Mouse (Mus musculus): ENCODE measurements around the gene Gmnn. TPM values are rescaled to one million over a fixed set of nuclear protein-coding genes. Genes with fewer than 3 reads are reported as not detected.
"Not testable (repeated sequence)": the region's sequence is repeated elsewhere in the genome, so short reads cannot be mapped to it uniquely, and the experiment has no call there.

The Gmnn gene
- polyA plus RNA-seq, 1 experiment = 91.4 TPM

DNA sequence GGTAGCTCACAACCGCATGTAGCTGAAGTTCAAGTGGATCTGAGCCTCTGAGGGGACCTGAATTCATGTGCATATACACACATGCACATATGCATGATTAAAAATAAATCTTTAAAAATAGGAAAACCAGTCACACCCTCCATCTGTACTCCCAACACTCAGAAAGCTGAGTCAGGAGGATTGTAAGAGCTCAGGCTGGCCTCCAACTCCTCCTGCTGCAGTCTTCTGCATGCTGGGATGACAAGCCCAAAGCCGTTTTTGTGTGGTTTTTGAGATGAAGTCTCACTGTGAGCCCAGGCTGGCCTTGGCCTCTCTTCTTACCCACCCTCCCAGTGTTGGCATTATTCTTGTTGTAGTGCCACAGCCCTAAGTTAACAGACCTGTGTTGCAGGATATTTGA is 16.3 kb upstream of the Gmnn start:
- Histone ChIP-seq H3K4me3 (replicated peaks; ENCODE audit: control insufficient read depth, low read depth, low read length) (no peak overlapping the region), H3K4me1 (ENCODE audit: control insufficient read depth, insufficient read depth, low read length) (no peaks in the 10 kb centered on the region), H3K27ac (ENCODE audit: control insufficient read depth, insufficient read depth, low read depth, low read length, poor library complexity) (no peak overlapping the region)
- TF ChIP-seq POLR2A (IDR thresholded peaks at IDR 0.05; ENCODE audit: borderline replicate concordance, control insufficient read depth, low read depth, low read length) = no peak
- no peak for TF ChIP-seq CTCF (IDR thresholded peaks at IDR 0.05; ENCODE audit: control insufficient read depth, insufficient read depth, low read length)
- WGBS = 80% methylated on average over 2 of the region's 2 CpGs

DNA sequence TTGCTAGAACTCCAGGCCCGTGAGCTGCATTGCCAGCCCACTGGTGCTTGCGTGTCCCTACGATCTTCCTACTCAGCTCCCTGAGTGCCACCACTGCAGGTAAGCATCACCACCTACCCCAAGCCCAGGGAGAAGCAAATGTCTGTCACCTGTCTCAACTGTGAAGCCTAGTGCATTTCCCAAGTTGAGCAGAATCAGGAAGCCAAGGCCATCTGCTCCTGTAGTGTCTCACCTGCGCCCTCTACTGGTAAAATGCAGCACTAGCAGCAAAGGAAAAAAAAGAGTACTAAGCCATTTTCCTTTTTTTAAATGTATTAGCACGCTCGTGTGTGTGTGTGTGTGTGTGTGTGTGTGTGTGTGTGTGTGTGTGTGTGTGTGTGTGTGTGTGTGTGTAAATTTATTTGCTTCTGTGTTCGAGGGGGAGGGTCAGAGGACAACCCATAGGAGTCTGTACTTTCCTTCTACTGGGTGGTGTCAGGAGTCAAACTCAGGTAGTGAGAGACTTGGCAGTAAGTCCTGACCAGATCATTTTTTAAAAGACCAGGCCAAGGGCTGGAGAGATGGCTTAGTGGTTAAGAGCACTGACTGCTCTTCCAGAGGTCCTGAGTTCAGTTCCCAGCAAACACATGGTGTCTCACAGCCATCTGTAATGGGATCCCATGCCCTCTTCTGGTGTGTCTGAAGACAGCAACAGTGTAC is 14.6 kb upstream of the Gmnn start:
- Histone ChIP-seq H3K4me3 (replicated peaks; ENCODE audit: control insufficient read depth, low read depth, low read length) (no peak overlapping the region), H3K27ac (ENCODE audit: control insufficient read depth, insufficient read depth, low read depth, low read length, poor library complexity) (no peak overlapping the region), H3K4me1 (ENCODE audit: control insufficient read depth, insufficient read depth, low read length) (no peaks in the 10 kb centered on the region)
- no peak for TF ChIP-seq POLR2A (IDR thresholded peaks at IDR 0.05; ENCODE audit: borderline replicate concordance, control insufficient read depth, low read depth, low read length)
- TF ChIP-seq CTCF (IDR thresholded peaks at IDR 0.05; ENCODE audit: control insufficient read depth, insufficient read depth, low read length) = peak; percentile 84
- WGBS = 43% methylated on average over 7 of the region's 7 CpGs

DNA sequence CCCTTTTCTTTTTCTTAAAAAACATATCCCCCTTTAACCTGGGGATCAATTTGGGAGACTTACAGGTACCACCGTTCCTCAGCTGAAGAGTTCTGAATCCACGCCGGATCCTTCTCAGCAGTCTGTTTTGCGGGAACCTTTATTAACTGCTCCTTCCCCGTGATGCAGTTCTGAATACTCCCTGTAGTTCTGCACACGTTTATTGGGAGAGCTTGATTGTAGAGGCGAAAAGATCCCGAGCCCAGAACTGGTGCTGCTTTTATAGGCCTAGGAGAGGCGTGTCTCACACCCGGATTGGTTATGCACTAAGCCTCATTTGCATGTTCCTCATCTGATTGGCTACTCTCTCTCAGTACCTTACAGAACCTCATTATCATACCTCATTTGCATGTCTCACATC is 9.8 kb upstream of the Gmnn start:
- WGBS = 94% methylated on average over 10 of the region's 10 CpGs

DNA sequence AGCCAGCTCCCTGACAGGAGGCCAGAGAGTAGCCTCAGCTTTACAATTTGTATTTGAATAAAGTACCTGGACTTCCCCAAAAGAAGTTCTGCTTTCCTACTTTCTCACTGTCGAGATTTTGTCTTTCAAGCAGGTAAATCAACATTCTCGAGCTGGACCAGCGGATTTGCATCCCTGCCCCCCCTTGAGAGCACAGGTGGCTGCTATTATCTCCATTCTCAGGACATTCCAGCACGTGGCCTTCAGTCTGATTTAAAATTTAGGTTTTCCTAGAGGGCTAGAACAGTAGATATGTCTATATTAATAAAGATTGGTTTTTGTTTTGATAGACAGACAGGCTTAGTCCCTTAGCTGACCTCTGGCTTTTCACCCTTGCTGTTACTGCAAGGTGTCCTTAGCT is 6.1 kb upstream of the Gmnn start:
- not testable (repeated sequence) for H3K4me1 ChIP-seq (ENCODE audit: control insufficient read depth, insufficient read depth, low read length); H3K4me3 ChIP-seq (replicated peaks; ENCODE audit: control insufficient read depth, low read depth, low read length); H3K27ac ChIP-seq (ENCODE audit: control insufficient read depth, insufficient read depth, low read depth, low read length, poor library complexity)
- 59% methylated on average over 4 of the region's 4 CpGs for WGBS

More for the DNA sequence above, 9.8 kb upstream of the Gmnn start:
- not testable (repeated sequence) for H3K27ac ChIP-seq (ENCODE audit: control insufficient read depth, insufficient read depth, low read depth, low read length, poor library complexity); H3K4me1 ChIP-seq (ENCODE audit: control insufficient read depth, insufficient read depth, low read length); H3K4me3 ChIP-seq (replicated peaks; ENCODE audit: control insufficient read depth, low read depth, low read length)

DNA sequence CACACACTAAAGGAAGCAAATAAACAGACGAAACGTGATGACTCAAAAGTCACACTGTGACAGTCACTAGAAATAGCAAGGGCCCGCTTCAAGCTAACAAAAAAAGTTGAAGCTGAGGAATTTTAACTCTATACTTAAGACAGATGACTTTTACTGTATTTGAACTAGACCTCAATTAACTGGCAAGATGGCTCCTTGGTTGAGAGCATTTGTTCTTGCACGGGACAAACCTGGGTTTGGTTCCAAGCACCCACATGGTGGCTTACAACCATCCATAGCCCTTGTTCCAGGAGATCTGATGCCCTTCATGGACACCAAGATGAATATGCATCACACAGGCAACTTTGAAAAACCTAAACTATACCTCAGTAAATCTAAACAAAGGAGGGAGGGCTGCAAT is 531 bp upstream of the Gmnn start:
- Histone ChIP-seq H3K4me3 (replicated peaks; ENCODE audit: control insufficient read depth, low read depth, low read length) (peak overlapping the region; percentile 77), H3K27ac (ENCODE audit: control insufficient read depth, insufficient read depth, low read depth, low read length, poor library complexity) (no peak overlapping the region), H3K4me1 (ENCODE audit: control insufficient read depth, insufficient read depth, low read length) (peaks cover 1% of the 10 kb centered on the region)
- 8% methylated on average over 4 of the region's 4 CpGs for WGBS
- TF ChIP-seq POLR2A (IDR thresholded peaks at IDR 0.05; ENCODE audit: borderline replicate concordance, control insufficient read depth, low read depth, low read length) = no peak

DNA sequence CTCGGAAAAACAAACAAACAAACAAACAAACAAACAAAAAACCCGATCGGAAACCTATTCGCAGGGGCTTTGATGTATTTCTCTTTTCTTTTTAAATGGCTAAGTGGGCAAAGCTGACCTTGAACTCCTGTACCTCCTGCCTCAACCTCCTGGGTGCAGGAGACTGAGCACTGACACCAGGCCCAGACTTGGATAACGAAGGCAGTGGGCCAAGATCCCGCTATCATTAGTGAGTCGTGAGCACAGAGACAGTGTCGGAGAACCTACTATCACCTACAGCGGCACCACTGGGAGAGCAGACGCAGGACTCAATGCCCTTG is 680 bp downstream of the Gmnn start:
- Histone ChIP-seq H3K4me3 (replicated peaks; ENCODE audit: control insufficient read depth, low read depth, low read length) (peak overlapping the region; percentile 77), H3K4me1 (ENCODE audit: control insufficient read depth, insufficient read depth, low read length) (peaks cover 1% of the 10 kb centered on the region), H3K27ac (ENCODE audit: control insufficient read depth, insufficient read depth, low read depth, low read length, poor library complexity) (peak overlapping the region; percentile 23)
- TF ChIP-seq POLR2A (IDR thresholded peaks at IDR 0.05; ENCODE audit: borderline replicate concordance, control insufficient read depth, low read depth, low read length) (no peak), CTCF (IDR thresholded peaks at IDR 0.05; ENCODE audit: control insufficient read depth, insufficient read depth, low read length) (no peak)
- WGBS = 4% methylated on average over 10 of the region's 10 CpGs

DNA sequence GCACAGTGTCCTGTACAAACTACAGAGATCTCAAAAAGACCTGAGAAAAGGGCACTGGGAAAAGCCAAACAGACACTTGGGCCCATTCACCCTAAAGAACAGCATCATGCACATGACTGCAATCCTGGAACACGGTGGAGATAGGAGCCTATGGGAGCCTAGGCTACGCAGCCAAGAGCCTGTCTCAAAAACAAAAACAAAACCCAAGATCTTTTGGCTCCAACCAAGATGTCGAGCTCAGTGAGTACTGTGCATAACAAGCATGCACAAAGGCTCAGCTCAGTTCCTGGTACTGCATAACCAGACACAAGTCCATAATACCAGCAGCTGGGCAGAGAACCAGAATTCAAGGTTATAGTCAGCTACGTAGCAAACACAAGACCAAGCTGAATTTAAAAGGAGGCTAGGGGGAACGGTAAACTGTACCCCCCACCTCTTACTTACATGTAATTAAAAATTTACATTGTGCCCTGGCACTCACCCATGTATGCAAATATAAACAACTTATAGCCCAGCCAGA is 1.3 kb downstream of the Gmnn start:
- Histone ChIP-seq H3K4me3 (replicated peaks; ENCODE audit: control insufficient read depth, low read depth, low read length) (peak overlapping the region; percentile 62), H3K27ac (ENCODE audit: control insufficient read depth, insufficient read depth, low read depth, low read length, poor library complexity) (no peak overlapping the region), H3K4me1 (ENCODE audit: control insufficient read depth, insufficient read depth, low read length) (peaks cover 1% of the 10 kb centered on the region)
- WGBS = 59% methylated on average over 5 of the region's 5 CpGs
- TF ChIP-seq POLR2A (IDR thresholded peaks at IDR 0.05; ENCODE audit: borderline replicate concordance, control insufficient read depth, low read depth, low read length) (no peak), CTCF (IDR thresholded peaks at IDR 0.05; ENCODE audit: control insufficient read depth, insufficient read depth, low read length) (no peak)

DNA sequence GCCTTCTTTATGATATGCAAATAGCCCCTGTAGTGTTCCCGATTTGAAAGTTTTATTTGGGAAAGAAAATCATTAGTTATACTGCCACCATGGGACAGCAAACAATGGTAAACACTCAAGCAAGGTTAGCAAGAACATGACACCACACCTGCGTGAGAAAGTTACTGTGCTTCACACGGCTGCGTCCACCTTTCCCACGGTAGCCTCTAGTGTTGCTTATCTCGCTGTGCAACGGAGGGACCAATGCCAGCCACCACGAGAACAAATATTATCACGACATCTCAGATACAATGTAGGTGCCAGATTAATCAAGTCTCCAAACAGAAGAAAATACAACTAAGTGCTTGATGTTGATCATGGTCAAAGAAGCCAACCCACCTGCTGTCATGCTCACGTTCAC is 2.3 kb downstream of the Gmnn start:
- 73% methylated on average over 10 of the region's 10 CpGs for WGBS
- Histone ChIP-seq H3K27ac (ENCODE audit: control insufficient read depth, insufficient read depth, low read depth, low read length, poor library complexity) (no peak overlapping the region), H3K4me3 (replicated peaks; ENCODE audit: control insufficient read depth, low read depth, low read length) (peak overlapping the region; percentile 13), H3K4me1 (ENCODE audit: control insufficient read depth, insufficient read depth, low read length) (peaks cover 1% of the 10 kb centered on the region)
- no peak for TF ChIP-seq CTCF (IDR thresholded peaks at IDR 0.05; ENCODE audit: control insufficient read depth, insufficient read depth, low read length)
- TF ChIP-seq POLR2A (IDR thresholded peaks at IDR 0.05; ENCODE audit: borderline replicate concordance, control insufficient read depth, low read depth, low read length) = no peak

DNA sequence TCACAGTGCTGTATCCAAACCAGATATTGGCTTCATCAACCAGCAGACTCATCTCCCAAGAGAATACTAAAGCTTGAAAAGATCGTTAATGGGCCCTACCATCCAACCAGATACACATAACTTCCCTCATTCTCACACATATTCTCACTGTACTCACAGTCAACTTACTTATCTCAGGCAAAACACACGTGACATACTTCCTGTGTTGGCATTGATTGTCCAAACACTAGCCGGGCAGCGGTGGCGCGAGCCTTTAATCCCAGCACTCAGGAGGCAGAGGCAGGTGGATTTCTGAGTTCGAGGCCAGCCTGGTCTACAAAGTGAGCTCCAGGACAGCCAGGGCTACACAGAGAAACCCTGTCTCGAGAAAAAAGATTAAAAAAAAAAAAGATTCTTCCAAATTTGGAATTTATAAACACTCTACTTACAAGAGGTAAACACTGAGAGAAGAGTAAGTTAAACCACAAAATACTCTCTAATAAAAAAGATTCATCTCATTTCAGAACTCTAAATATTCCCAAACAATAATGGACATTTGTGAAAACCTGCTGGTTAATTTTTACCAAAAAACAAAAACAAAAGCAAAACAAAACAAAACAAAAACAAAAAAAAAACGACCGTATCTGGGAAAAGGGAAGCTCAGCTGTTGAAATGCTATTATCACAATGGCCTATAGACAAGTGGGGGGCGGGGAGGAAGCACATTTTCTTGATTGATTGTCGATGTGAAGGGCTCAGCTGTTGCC is 3.7 kb downstream of the Gmnn start:
- 64% methylated on average over 12 of the region's 12 CpGs for WGBS
- H3K27ac ChIP-seq (ENCODE audit: control insufficient read depth, insufficient read depth, low read depth, low read length, poor library complexity) = no peak overlapping the region
- H3K4me3 ChIP-seq (replicated peaks; ENCODE audit: control insufficient read depth, low read depth, low read length) = no peak overlapping the region
- TF ChIP-seq POLR2A (IDR thresholded peaks at IDR 0.05; ENCODE audit: borderline replicate concordance, control insufficient read depth, low read depth, low read length) (no peak), CTCF (IDR thresholded peaks at IDR 0.05; ENCODE audit: control insufficient read depth, insufficient read depth, low read length) (no peak)
- H3K4me1 ChIP-seq (ENCODE audit: control insufficient read depth, insufficient read depth, low read length) = peaks cover 1% of the 10 kb centered on the region
